Mouse (Mus musculus) ES-Bruce4 (cell line): Measurements from ENCODE around the gene Selenof.

ENCODE experiments used
- CTCF ChIP-seq: IDR thresholded peaks from one replicate; pipeline ENCODE4 v1.8.1; 2011; ENCODE audit warnings: low read depth, low read length
- POLR2A ChIP-seq: IDR thresholded peaks from one replicate; pipeline ENCODE4 v1.8.1; 2011; ENCODE audit warnings: low read length; ENCODE audit not compliant: insufficient read depth

DNA sequence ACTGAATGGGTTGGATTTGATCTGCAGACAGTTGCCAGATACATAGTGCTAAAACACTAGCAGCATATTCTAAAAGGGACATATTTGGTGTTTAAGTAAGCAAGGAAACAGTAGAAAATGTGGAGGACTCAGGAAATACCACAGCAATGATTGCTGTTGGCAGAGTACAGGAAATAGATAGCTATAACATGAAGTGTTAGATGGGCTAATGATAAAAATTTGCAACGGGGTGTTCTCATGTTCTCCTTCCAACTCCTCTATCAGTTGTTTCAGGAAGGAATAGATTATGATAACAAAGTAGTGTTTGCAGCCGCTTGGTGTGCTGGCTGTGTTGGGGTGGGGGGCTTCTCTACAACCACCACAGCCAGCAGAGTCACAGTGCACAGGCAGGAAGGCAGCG, 11.7 kb downstream of the Selenof start:
- TF ChIP-seq POLR2A: no peak
- TF ChIP-seq CTCF: no peak
